Mouse (Mus musculus) cerebellum, adult 8-10 months (tissue): Measurements from ENCODE around the gene Thbs3.

Experiments used
- DNase-seq: peaks from one replicate; pipeline ENCODE4 v3.0.0; 2022

The Thbs3 gene

DNA sequence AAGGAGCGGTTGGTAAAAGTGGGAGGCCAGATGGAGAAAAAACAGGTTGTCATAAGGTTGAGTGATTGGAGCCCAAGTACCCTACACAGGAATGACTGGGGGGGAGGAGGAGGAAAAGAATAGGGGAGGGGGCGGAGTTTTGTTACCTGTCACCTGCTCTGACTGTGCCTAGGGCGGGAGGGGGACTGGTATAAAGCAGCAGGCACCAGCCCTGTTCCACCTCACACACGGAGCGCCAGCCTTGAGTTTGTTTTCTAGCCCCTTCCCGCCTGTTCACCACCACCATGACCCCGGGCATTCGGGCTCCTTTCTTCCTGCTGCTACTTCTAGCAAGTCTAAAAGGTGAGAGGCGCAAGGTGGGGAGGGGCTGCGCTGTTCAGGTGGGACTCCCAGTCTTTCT is 13.9 kb downstream of the Thbs3 start, which contains the start of gene Muc1:
Gene Muc1, plus strand, starts transcription at position 222 of the 400 bp plus-strand sequence.
- no peak for DNase-seq

- no peak for DNase-seq
These were observed 14.3 kb downstream of the Thbs3 start for GRCm38 (mm10) chr3:89229276-89229675.

- no peak for DNase-seq
These were observed 15.6 kb downstream of the Thbs3 start for GRCm38 (mm10) chr3:89230561-89230960.

GRCm38 (mm10) chr3:89231345-89231744 is 16.4 kb downstream of the Thbs3 start:
- no peak for DNase-seq

GRCm38 (mm10) chr3:89231772-89232275 is 16.8 kb downstream of the Thbs3 start:
- DNase-seq: no peak

DNA sequence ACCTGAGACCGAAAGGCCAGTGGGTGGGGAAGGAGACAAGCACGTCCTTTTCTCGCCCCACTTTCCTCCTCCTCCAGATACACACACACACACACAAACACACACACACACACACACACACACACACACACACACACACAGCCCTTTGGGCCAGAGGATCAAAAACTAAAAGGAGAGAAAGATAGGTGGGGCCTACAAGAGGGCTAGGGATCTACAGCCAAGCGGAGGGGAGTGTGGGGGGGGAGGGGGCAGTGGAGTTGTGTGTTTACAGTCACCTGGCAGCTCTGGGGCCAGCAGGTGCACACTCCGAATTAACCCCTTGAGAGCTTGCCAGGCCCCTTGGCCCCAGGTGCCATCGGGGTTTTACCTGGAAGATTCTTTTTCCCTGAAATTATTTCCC is 17.6 kb downstream of the Thbs3 start:
- no peak for DNase-seq

DNA sequence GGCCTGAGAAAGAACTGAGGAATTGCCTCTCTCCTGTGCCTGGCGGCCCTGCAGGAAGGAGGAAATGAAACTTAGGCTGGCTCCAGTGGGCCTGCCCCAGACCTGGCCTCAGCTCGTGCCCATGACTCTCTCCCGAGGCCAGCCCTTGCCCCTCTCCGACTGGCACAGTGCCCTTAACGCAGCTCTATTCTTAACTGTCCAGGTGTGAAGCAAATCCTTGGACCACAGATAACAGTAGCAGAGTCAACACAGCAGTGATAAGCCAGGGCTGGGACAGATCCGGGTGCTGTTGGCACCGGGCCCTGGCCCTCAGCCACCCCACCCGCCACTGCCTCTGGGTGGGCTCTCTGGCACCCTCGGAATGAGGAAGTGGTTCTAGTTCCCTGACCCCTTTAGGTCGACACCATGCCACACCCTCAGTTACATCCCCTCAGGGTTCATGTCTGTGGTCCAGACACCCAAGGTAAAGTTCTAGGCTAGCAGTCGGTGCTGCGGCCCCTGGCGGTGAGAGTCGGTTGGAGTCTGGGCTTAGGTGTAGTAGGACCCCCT is 18.7 kb downstream of the Thbs3 start:
- no peak for DNase-seq

DNA sequence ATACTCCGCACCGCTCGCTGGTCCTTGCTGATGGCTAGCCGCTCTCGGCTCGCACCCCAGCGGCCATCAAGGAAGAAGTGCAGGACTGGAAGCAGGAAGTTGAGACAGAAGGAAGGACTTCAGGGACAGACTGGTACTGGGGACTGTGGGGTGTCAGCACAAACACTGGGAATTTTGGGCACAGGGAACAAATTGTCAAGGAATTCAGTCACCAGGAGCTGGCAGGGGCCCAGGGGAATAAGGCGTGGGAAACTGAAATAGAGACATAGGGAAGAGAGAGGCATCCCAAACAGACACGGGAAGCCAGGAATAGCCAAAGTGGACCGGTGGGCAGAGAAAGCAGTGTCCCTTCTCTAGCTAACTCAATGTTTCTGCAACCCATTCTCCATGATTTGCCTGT is 21.5 kb downstream of the Thbs3 start:
- DNase-seq: no peak

DNA sequence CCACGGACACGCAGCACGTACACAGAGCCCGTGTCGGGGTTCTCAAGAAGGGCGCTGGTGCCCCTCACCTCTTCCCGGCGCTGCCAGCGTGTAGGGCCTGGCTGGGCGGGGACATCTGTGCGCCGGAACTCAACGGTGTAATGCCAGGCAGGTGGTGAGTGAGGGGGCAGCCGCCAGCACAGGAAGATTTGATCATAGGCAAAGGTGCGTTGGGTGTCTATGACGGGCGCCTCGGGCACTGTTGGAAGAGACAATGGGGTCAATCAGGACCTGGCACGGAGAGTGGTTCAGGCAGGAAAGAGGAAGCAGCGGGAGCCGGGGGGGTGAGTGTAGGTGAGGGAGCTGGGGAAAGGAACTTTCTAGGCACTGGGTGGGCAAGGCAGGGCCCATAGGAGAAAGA is 22.7 kb downstream of the Thbs3 start:
- DNase-seq: no peak

DNA sequence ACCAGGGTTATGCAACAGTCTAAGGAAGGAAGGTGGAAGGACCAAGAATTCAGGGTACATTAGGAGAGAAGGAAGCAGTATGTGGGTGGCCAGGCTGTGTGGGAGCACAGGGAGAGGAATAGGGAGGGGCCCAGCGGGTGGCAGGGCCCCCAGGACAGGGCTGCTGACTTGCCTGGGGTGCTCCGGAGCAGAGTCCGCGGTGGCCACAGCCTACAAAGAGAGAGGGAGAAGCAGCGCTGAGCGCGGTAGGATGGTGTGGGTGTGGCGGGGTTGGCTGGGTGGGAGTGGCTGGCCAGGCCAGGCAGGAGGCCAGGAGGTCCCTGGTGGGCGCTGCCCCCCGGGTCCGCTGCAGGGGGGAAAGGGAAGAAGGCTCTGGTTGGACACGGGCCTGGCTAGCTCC is 23.5 kb downstream of the Thbs3 start:
- no peak for DNase-seq

- peak; percentile 78 for DNase-seq
These were observed 27.4 kb downstream of the Thbs3 start for GRCm38 (mm10) chr3:89242331-89242895.

DNA sequence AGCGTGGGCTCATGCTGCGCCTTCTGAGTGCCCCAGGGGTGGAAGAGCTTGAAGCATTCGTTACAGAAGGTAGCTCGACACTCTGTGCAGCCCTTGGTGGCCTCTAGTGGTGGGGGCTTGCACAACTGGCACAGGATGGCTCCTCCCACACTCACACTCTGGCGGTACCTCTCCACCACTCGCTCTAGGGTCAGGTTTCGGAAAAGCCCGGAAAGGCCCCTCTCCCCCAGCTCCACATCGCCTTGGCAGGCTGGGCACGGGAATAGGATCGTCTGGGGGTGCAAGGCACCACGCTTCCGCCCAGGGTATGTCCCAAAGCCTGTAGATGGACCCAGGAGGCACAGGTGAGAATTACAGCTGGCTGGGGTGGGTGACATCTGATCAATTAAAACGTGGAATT is 28.6 kb downstream of the Thbs3 start:
- DNase-seq: no peak

- DNase-seq: peak; percentile 59
These were observed 29.4 kb downstream of the Thbs3 start for GRCm38 (mm10) chr3:89244158-89244981.

DNA sequence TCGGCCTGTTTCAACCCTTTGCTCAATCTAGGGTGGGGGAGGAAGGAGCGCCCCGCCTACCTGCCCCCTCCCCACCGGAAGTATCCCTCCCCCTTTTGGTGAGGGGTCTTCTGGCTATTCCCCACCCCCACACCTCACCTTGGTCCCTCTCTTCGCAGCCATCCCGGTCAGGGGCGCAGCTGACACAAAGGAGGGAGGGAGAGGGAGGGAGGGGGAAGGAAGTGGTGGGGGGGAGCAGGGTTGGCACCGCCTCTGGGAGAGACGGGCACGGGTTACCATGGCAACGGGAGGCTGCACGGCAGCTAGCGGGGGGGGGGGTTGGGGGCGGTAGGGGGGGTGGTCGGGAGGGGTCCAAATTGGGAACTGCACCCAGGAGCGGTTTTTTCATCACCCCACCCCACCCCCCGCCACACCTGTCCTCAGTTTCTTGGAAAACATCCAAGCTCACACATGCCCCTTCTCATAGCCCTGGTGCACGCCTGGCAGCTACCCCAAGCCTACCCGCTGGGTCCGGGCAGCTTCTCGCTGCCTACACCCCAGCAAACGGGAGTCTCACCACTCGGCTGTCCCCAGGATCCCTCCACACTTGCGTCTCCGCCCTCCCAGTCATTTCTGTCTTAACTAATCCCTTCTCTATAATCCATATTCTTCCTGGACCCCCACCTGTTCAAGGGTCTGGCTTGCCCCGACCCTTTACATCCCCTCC is 30.2 kb downstream of the Thbs3 start:
- peak; percentile 79 for DNase-seq

DNA sequence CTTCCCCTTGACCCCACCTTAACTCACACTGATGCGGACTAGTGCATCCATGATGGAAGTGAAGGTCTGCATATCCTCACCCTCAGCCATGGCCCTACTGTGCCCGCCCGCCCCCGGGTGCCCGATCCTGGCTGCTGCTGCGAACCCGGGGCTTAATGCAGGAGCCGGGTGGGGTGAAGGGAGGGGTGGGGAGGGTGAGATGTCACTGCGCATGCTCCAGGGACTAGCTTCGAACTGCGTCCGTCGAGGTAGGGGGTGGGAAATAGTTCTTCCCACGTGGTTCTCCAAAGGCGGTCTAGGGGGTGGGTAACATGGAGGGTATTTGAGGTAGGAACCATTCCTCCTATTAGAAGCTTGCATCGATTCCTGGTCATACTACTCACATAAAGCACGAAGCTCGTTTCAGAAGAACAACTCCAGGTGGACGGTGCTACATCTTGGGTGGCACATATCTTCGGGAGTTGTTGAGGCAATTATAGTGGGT is 30.8 kb downstream of the Thbs3 start, which contains the start of gene Krtcap2:
Gene Krtcap2, plus strand, starts transcription at position 279 of the 484 bp plus-strand sequence.
- DNase-seq: peak; percentile 77

DNA sequence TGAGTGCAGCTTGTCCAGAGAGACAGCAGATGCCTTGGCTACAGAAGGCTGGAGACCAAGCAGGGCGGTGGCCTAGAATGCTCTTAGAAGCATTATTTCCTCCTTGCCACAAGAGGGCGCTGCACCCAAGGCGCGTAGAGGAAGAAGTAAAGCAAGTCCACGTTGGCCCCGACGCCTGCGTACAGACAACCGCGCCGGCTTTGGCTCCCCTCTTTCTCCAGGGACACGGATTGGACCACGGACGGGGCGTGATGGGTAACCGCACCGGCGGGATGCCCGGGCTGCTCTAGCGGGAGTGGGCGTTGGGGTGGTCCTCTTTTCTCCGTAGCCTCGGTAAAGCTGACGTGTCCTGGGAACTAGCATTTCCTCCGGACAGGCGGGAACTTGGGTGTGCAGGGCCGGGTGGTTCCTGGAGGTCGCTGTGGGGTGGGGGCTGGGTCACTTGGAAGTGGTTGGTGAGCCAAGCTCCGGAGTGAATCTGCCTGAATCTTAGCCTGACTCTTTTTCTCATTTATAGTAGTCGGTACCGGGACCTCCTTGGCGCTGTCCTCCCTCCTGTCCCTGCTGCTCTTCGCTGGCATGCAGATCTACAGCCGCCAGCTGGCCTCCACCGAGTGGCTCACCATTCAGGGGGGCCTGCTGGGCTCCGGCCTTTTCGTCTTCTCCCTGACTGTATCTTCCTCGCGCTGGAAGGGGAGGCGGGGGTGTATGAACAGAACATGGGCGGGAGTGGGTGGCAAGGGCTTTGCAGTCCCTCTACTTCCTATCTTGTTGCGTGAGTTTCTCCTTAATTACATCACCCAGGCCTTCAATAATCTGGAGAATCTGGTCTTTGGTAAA is 31.5 kb downstream of the Thbs3 start, which contains the start of gene Trim46:
Gene Trim46, minus strand, starts transcription at position 49 of the 840 bp plus-strand sequence.
- DNase-seq: peak; percentile 91

DNA sequence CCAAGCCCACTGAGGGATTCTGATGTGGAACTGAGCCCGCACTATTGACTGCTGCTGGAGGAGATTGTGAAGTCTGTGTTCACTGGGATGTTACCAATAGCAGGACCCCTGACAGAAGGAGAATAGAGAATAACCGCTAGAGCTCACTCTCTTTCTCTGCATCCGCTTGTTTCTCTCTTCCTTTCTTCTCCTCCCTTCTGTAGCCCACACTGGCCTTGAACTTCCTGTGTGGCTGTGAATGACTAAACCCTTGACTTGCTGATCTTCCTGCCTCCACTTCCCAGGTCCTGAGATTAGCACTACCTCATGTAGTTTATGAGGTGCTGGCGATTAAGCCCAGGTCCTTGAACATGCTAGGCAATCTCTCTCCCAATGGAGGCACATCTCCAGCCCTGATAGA is 32.5 kb downstream of the Thbs3 start:
- DNase-seq: no peak

DNA sequence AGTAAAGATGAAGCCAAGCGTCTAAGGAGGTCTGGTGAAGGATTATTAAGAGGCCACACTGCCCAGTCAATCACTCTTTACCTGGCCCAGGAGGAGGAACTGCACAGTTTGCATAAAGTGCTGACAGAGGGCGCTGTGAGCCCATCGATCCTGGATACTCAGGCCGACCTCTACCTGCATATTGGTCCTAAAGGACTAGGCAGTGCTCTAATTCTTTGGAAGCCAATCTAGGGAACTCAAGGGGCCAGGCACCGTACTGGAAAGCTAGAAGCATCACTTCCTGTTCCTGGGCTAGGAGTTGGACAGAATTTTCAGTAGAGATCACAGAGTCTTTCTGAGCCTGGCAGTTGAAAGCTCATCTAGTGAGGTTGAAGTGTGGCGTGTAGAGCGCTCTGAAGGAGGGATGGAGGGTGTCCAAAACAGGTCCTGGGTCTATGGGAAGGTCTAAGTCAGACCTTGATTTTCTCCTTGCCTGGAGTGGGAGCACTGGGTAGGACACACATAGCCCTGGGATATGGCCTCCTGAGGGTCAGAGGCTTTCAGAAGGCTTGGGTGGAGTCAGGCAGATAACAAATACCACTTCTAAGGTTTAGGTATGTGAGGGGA is 35.6 kb downstream of the Thbs3 start:
- peak; percentile 68 for DNase-seq

DNA sequence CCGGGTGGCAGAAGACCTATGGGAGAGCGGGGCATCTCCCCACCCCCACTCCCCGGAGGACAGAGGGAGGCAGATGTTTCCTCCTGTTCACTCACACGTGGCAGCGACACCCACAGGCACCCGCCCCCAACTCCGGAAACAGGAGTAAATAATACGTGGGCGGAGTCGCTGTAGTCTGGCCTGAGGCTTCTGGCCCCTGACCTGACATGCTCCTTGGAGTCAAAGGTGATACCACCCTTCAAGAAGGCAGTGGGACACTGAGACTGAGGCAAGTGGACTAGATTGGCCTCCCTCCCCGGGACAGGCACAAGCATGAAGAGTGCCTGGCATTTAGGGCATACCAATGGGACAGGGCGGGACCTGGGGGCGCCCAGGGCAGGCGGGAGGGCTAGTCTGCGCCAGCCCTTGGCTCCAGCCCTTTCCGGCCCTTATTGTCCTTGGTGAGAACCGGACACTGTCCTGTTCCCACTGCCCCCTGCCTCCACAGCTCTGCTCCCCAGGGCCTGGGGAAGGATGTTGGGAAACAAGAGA is 36.5 kb downstream of the Thbs3 start:
- DNase-seq: peak; percentile 9

DNA sequence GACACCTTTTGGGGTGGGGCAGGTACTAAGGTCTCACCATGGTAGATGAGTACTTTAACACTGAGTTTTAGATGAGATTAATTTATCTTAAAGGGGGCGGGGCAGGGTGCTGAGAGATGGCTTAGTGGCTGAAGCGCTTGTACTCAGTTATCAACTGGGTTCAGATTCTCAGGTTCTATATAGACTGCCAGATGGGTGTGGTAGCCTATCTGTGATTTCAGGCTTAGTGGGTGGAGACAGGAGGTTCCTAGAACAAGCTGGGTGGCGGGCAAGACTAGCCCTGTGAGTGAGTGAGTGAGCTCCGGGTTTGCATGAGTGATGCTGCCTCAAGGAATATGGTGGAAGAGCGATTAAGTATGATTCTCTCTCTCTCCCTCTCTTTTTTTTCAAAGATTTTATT is 40.0 kb downstream of the Thbs3 start:
- no peak for DNase-seq

DNA sequence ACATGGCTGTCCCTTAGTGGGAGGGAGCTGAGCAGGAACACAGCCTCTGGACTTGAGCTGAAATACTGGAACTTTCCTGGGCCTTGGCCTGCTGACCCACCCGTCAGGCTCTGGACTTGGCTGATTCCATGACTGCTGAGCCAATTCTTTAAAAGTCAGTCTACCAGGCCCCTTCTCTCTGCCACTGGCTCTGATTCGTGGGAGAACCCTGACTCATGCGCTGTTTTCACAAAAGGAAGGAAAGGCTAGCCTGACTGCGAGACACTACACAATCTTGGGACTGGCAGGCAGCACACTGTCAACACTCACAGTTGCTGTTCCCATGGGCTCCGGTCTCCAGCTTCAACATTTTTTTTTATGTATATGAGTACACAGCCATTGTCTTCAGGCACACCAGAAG is 41.2 kb downstream of the Thbs3 start:
- no peak for DNase-seq
